Mouse (Mus musculus): Measurements from ENCODE around the gene Ceacam3.
"Not testable (repeated sequence)": the region's sequence is repeated elsewhere in the genome, so short reads cannot be mapped to it uniquely, and the experiment has no call there.

Gene Ceacam3

GRCm38 (mm10) chr7:17149931-17150330 is at the start of gene Ceacam3:
TSS of gene Ceacam3 (plus strand) at chr7:17150282.
- DNase-seq (ENCODE audit: low read depth) = no peak

GRCm38 (mm10) chr7:17101631-17102030 is 48.5 kb upstream of the Ceacam3 start:
- DNase-seq (ENCODE audit: low read depth) = not testable (repeated sequence)

GRCm38 (mm10) chr7:17135307-17135706 is 14.8 kb upstream of the Ceacam3 start:
- no peak for DNase-seq (ENCODE audit: low read depth)

GRCm38 (mm10) chr7:17155634-17156033 is 5.6 kb downstream of the Ceacam3 start:
- DNase-seq (ENCODE audit: low read depth) = peak; percentile 71

- DNase-seq (ENCODE audit: low read depth) = peak; percentile 4
These were observed 7.0 kb downstream of the Ceacam3 start for GRCm38 (mm10) chr7:17156885-17157677.

GRCm38 (mm10) chr7:17159011-17159410 is 8.9 kb downstream of the Ceacam3 start:
- no peak for DNase-seq (ENCODE audit: low read depth)

GRCm38 (mm10) chr7:17171827-17172226 is 21.7 kb downstream of the Ceacam3 start:
- peak; percentile 36 for DNase-seq (ENCODE audit: low read depth)

GRCm38 (mm10) chr7:17203177-17203576 is 53.1 kb downstream of the Ceacam3 start, which contains the start of gene Psg29:
TSS of gene Psg29 (plus strand) at chr7:17203477.
- DNase-seq (ENCODE audit: low read depth) = no peak

GRCm38 (mm10) chr7:17205530-17206184 is 55.6 kb downstream of the Ceacam3 start:
- DNase-seq (ENCODE audit: low read depth) = peak; percentile 47

Data from 416B (cell line).